Mouse (Mus musculus) forebrain, embryonic 11.5 days (tissue): ENCODE measurements around the gene Otulinl. TPM values are rescaled to one million over a fixed set of nuclear protein-coding genes. Genes with fewer than 3 reads are reported as not detected.
"Not testable (repeated sequence)": the region's sequence is repeated elsewhere in the genome, so short reads cannot be mapped to it uniquely, and the experiment has no call there.

Experiments
- ATAC-seq: fragments of 200-750 bp; cut with Nextera tagmentation; replicated peaks from 2 replicates; pipeline ENCODE4 v1.8.0; 2017; ENCODE audit warnings: moderate TSS enrichment; ENCODE audit not compliant: low FRiP score
- DNase-seq: peaks from one replicate; pipeline ENCODE4 v3.0.0-alpha.2; 2017; ENCODE audit warnings: low spot score
- H3K27ac ChIP-seq: fragments of 300-500 bp; sonication (generic); 2 replicates; pipeline ENCODE4 v1.5.1; 2014; ENCODE audit warnings: low read depth, low read length
- H3K27me3 ChIP-seq: fragments of 300-500 bp; sonication (generic); 2 replicates; pipeline ENCODE4 v1.6.1; 2014; ENCODE audit warnings: mild to moderate bottlenecking, low read length, mixed read lengths; ENCODE audit not compliant: control insufficient read depth, insufficient read depth
- H3K36me3 ChIP-seq: fragments of 300-500 bp; sonication (generic); 2 replicates; pipeline ENCODE4 v1.6.1; 2014; ENCODE audit warnings: mild to moderate bottlenecking, low read length, moderate library complexity, mixed read lengths; ENCODE audit not compliant: control insufficient read depth, insufficient read depth
- H3K4me1 ChIP-seq: fragments of 300-500 bp; sonication (generic); replicated peaks from 2 replicates; pipeline ENCODE4 v1.6.1; 2014; ENCODE audit warnings: low read length, mixed read lengths; ENCODE audit not compliant: control insufficient read depth, insufficient read depth
- H3K4me2 ChIP-seq: fragments of 300-500 bp; sonication (generic); 2 replicates; pipeline ENCODE4 v1.6.1; 2014; ENCODE audit warnings: low read depth, mild to moderate bottlenecking, low read length, moderate library complexity, mixed read lengths; ENCODE audit not compliant: severe bottlenecking
- H3K4me3 ChIP-seq: fragments of 300-500 bp; sonication (generic); 2 replicates; pipeline ENCODE4 v1.5.1; 2014; ENCODE audit warnings: low read depth, low read length
- H3K9ac ChIP-seq: fragments of 300-500 bp; sonication (generic); 2 replicates; pipeline ENCODE4 v1.6.1; 2014; ENCODE audit warnings: low read length
- H3K9me3 ChIP-seq: fragments of 300-500 bp; sonication (generic); 2 replicates; pipeline ENCODE4 v1.6.1; 2016; ENCODE audit warnings: low read length, mixed read lengths; ENCODE audit not compliant: control insufficient read depth
- WGBS: fragments of 180-500 bp; shearing (Covaris S2); extraction: QIAGEN DNeasy Blood & Tissue Kit; methylation state at CpG from one replicate; pipeline ENCODE4 v1.1.7; 2014; 5-methylcytosine and 5-hydroxymethylcytosine counted together
- polyA plus RNA-seq: library from polyadenylated mRNA; unstranded; fragments of >200 nt; fragmentation: Nextera tagmentation; extraction: Ambion mirVana; gene quantifications from 2 replicates; pipeline ENCODE4 v1.2.1, GENCODE M21; 2014

The Otulinl gene
- polyA plus RNA-seq, result 9.2 and 9.4 TPM in 2 replicates

GRCm38 (mm10) chr15:27681419-27682187, at the start of gene Otulinl:
Gene Otulinl, minus strand, starts transcription at chr15:27681579.
- ATAC-seq, result peak; percentile 99
- H3K36me3 ChIP-seq, result no peaks in the 10 kb centered on the region
- no peak within 1 kb of the TSS for H3K27ac ChIP-seq
- H3K4me2 ChIP-seq, result peak within 1 kb of the TSS; percentile 82
- H3K9me3 ChIP-seq, result no peaks in the 10 kb centered on the region
- DNase-seq, result peak; percentile 96
- H3K27me3 ChIP-seq, result no peaks in the 10 kb centered on the region; the same call in 1 of the 2 replicates
- WGBS, result 2% methylated on average over 58 of the region's 59 CpGs
- H3K4me3 ChIP-seq, result peak within 1 kb of the TSS; percentile 64
- H3K9ac ChIP-seq, result peak within 1 kb of the TSS; percentile 67
- H3K4me1 ChIP-seq, result peaks cover 2% of the 10 kb centered on the region; the same call in 1 of the 2 replicates

- 89% methylated on average over 6 of the region's 6 CpGs for WGBS
- no peaks in the 10 kb centered on the region for H3K9me3 ChIP-seq
- H3K36me3 ChIP-seq, result no peaks in the 10 kb centered on the region
- H3K4me2 ChIP-seq, result no peak overlapping the region
- no peak overlapping the region for H3K9ac ChIP-seq
- no peak for ATAC-seq
- H3K27ac ChIP-seq, result no peak overlapping the region
- no peaks in the 10 kb centered on the region for H3K27me3 ChIP-seq
- H3K4me1 ChIP-seq, result no peaks in the 10 kb centered on the region
- H3K4me3 ChIP-seq, result no peak overlapping the region
- DNase-seq, result no peak
Measured at GRCm38 (mm10) chr15:27726228-27726627, 44.8 kb upstream of the Otulinl start.

- no peak overlapping the region for H3K4me2 ChIP-seq
- no peak overlapping the region for H3K27ac ChIP-seq
- WGBS, result 87% methylated on average over 9 of the region's 9 CpGs
Measured at GRCm38 (mm10) chr15:27724796-27725680, 43.7 kb upstream of the Otulinl start.

GRCm38 (mm10) chr15:27724298-27724697, 42.9 kb upstream of the Otulinl start:
- ATAC-seq, result no peak
- H3K27ac ChIP-seq, result no peak overlapping the region

More at GRCm38 (mm10) chr15:27724796-27725680, 43.7 kb upstream of the Otulinl start:
- no peaks in the 10 kb centered on the region for H3K9me3 ChIP-seq
- DNase-seq (no peak), ATAC-seq (no peak)
- no peak overlapping the region for H3K9ac ChIP-seq
- H3K4me3 ChIP-seq, result no peak overlapping the region
- no peaks in the 10 kb centered on the region for H3K4me1 ChIP-seq
- no peaks in the 10 kb centered on the region for H3K27me3 ChIP-seq
- no peaks in the 10 kb centered on the region for H3K36me3 ChIP-seq

GRCm38 (mm10) chr15:27723746-27724145, 42.4 kb upstream of the Otulinl start:
- Histone ChIP-seq H3K4me3 (no peak overlapping the region), H3K27me3 (no peaks in the 10 kb centered on the region), H3K27ac (no peak overlapping the region), H3K9me3 (no peaks in the 10 kb centered on the region), H3K36me3 (no peaks in the 10 kb centered on the region), H3K9ac (no peak overlapping the region), H3K4me2 (no peak overlapping the region), H3K4me1 (no peaks in the 10 kb centered on the region)
- ATAC-seq (no peak), DNase-seq (no peak)
- 62% methylated on average over 6 of the region's 6 CpGs for WGBS

More at GRCm38 (mm10) chr15:27724298-27724697, 42.9 kb upstream of the Otulinl start:
- WGBS, result 78% methylated on average over 6 of the region's 6 CpGs
- Histone ChIP-seq H3K9ac (no peak overlapping the region), H3K36me3 (no peaks in the 10 kb centered on the region), H3K4me2 (no peak overlapping the region), H3K27me3 (no peaks in the 10 kb centered on the region), H3K4me3 (no peak overlapping the region), H3K4me1 (no peaks in the 10 kb centered on the region), H3K9me3 (no peaks in the 10 kb centered on the region)
- DNase-seq, result no peak

GRCm38 (mm10) chr15:27720297-27720696, 38.9 kb upstream of the Otulinl start:
- ATAC-seq, H3K27ac ChIP-seq, H3K36me3 ChIP-seq, H3K27me3 ChIP-seq, H3K4me3 ChIP-seq, H3K9me3 ChIP-seq, H3K4me1 ChIP-seq, H3K9ac ChIP-seq, DNase-seq, H3K4me2 ChIP-seq: not testable (repeated sequence)
- WGBS, result 90% methylated on average over 8 of the region's 8 CpGs

- Histone ChIP-seq H3K4me1 (no peaks in the 10 kb centered on the region), H3K4me2 (no peak overlapping the region), H3K4me3 (no peak overlapping the region), H3K36me3 (no peaks in the 10 kb centered on the region), H3K9me3 (no peaks in the 10 kb centered on the region), H3K9ac (no peak overlapping the region), H3K27ac (no peak overlapping the region), H3K27me3 (no peaks in the 10 kb centered on the region)
- no peak for DNase-seq
- no peak for ATAC-seq
- 86% methylated on average over 7 of the region's 7 CpGs for WGBS
Measured at GRCm38 (mm10) chr15:27718668-27719067, 37.3 kb upstream of the Otulinl start.

- 33% methylated on average over 3 of the region's 3 CpGs for WGBS
Measured at GRCm38 (mm10) chr15:27715331-27715730, 34.0 kb upstream of the Otulinl start.

More at GRCm38 (mm10) chr15:27715331-27715730, 34.0 kb upstream of the Otulinl start:
- ATAC-seq, result no peak
- no peaks in the 10 kb centered on the region for H3K27me3 ChIP-seq
- H3K36me3 ChIP-seq, result no peaks in the 10 kb centered on the region
- no peak for DNase-seq
- H3K9ac ChIP-seq, result no peak overlapping the region
- no peak overlapping the region for H3K4me3 ChIP-seq
- H3K4me2 ChIP-seq, result no peak overlapping the region
- no peak overlapping the region for H3K27ac ChIP-seq
- H3K9me3 ChIP-seq, result no peaks in the 10 kb centered on the region
- no peaks in the 10 kb centered on the region for H3K4me1 ChIP-seq
